Mouse (Mus musculus) yolk sac, embryonic 10.5 days (tissue): Measurements from ENCODE around the gene Cln6.
A peak's percentile ranks its signal among the peaks of the same experiment; 100 is the strongest.
"Not testable (repeated sequence)": the region's sequence is repeated elsewhere in the genome, so short reads cannot be mapped to it uniquely, and the experiment has no call there.

Source experiments
- DNase-seq: peaks from one replicate; pipeline ENCODE4 v3.0.0-alpha.2; 2017; ENCODE audit warnings: low spot score

The Cln6 gene

DNA sequence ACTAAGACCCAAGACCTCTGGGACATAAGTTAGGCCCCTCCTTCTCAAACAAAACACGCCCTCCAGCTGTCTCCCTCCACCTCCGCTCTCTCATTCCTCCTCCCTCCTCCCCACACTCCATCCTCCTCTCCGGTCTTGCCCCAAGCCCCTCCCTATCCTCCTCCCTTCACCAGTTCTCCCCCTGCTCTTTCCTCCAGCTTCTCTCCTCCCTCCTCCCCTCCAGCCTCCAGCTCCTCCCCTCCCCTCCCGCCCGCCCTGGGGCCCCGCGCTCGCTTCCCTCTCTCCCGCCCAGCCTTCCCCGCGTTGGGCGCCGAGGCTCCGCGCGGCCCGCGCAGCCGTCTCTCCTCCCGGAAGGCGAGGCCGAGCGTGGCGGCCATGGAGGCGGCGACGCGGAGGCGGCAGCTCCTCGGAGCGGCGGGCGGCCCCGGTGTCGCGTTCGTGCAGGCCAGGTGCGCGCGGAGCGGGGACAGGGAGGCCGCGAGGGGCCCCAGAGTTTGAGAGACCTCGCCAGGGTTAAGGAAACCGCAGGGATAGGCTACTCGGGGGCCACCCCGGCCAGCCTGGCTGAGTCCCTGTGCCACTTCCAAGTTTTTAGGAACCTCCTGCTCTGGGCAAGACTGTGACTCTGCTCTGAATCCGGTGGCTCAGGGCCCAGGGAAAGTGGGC lies at the start of gene Cln6:
Gene Cln6, plus strand, starts transcription at position 280 of the 666 bp plus-strand sequence.
- DNase-seq, result peak; percentile 97

DNA sequence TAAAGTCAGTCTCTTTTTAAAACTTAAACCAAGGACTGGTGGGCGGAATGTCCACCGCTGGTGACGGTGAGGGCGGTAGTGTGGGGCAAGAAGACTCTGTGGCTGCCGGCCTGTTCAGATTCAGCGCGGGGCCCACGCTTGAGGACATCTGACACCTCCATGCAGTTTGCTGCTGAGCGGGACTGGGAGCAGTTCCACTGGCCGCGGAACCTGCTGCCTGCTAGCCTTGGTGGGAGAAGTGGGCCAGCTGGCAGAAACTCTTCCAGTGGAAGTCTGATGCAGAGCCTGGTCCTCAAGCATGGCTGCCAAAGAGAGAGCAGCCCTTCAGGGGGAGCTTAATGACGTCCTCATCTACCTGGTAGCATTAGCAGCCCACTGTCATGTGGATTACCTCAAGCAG lies 48.7 kb upstream of the Cln6 start:
- DNase-seq, result no peak

DNA sequence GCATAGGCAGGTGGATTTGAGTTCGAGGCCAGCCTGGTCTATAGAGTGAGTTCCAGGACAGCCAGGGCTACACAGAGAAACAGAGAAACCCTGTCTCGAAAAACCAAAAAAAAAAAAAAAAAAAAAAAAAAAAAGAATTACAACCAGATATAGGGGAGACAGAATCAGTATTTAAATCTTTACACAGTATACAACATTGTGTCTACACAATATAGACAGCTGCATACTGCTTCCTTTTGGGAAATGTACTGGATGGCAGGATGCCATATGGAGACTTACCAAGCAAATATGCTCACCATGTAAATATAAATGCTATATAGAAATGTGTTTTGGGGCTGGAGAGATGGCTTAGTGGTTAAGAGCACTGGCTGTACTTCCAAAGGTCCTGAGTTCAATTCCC lies 39.4 kb upstream of the Cln6 start:
- DNase-seq, result not testable (repeated sequence)

DNA sequence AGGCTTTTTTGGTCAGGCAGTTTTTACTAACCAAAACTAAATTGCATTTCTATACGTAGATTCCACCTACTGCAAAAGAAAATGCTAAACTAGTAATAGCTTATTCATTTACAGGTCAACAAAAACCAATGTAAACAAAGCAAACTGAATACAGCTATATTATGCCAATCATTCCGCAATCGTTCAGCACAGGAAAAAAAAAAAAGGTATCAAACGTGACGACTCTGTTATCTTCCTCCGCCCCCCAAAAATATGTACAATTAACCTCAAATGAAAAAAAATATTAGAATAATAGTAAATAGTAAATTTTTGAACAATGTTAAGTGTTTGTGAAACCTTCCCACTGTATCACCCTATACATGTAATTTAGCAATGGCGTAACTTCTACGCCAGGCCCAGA lies 28.5 kb upstream of the Cln6 start:
- DNase-seq, result no peak

DNA sequence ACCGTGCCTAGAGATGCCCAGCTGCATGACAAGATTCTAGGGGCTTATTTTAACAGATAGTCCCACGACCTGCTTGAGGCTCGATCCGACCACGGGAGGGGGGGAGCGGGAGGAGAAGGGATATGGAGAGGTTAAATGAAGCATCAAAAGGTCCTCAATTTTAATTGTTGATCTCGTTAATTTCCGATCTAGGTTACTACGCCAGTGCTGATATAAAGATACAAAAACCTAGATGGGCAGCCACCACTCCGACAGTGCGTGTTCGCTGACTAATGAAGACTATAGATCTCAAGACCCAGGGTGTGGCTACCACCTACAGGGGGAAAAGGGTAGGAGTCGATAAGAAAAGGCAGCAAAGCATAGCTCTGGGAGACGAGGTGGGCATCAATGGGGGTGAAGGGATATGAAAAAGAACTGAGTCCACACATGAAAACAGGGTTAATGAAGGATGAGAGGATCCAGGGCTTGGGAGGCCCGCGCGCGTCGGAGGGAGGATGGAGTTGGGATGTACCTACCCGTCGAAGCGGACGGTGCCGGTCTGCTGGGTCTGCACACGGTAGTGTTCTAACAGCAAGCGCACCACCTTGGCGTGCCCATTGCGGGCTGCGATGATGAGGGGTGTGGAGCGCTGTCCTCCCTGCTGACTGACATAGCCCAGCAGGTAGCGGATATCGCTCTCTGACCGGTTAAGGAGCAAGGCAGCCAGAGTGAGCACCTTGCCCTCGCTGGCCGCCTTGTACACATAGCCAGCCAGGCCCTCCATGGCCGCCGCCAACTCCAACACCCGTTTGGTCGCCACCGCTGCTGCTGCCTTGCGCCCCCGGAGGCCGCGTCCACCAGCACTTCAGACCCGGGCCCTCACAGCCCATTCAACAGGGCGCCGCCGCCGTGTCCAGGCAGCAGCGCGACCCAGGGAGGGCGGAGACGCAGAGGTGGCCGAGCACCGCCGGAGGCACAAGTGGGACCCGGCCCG lies 27.8 kb upstream of the Cln6 start:
- peak; percentile 46 for DNase-seq

DNA sequence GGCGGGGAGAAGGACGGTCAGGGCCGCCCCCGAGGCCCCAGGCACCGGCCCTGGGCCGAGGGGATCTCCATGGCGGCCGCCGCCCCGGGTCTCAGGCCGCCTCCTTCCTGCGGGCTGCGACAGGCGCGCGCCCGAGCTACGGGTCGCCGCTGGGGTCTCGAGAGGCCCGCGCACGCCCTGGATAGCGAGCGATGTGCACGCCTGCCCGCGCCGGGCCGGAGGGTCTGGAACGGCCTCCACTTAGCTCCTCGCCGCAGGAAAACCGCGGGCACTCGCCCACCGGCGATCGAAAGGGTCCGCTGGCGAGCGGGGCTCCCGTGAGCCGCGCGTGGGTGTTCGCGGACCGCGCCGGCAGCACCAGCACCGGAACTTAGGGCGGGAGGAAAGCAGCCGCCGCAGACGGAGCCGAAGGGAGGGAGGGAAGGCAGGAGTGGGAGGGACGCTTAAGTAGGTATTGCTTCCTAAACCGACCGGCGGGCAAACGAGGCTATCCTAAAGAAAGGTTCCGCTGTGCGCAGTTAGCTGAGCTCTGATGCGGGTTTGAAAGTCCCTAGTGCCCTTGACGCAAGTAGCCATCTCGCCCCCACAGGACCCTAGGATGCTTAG lies 27.0 kb upstream of the Cln6 start, which contains the start of gene Fem1b:
Gene Fem1b, minus strand, starts transcription at position 419 of the 606 bp plus-strand sequence.
- DNase-seq, result peak; percentile 92

DNA sequence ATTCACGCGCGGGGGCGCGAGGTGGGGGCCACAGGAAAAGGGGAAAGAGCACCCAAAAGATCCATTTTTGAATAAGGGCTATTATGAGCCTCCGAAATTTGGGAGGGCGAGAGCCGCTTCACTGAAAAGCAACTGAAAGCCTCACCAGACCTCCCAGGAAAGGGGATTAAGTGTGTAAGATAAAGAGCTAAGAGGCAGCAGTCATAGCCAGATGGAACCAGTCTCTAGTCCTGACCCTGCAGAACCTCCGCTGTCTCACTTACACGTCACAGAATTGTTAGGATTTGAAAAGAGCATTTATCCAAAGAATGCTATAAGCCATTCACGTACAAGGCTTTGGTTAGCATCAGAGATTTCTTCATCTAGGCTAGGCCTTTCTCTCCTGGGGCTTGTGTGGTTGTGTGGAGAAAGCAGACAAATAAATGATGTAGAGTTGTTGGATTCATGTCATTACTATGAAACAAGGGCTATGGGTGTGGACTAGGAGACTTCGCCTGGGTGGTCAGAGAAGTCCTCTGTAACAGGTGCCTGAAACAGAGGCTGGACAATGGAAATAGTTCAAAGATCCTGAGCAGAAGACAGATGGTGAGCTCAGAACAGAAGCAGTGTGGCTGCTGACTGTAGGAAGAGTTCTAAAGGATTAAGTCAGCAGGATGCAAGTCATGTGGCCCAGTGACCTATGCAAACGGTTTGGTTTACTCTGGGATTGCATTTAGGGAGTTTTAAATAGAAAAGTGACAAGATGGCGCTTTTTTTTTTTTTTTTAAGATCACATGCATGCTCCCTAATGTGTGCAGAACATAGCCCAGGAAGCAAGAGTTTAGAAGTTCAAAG lies 26.2 kb upstream of the Cln6 start:
- DNase-seq, result peak; percentile 76

DNA sequence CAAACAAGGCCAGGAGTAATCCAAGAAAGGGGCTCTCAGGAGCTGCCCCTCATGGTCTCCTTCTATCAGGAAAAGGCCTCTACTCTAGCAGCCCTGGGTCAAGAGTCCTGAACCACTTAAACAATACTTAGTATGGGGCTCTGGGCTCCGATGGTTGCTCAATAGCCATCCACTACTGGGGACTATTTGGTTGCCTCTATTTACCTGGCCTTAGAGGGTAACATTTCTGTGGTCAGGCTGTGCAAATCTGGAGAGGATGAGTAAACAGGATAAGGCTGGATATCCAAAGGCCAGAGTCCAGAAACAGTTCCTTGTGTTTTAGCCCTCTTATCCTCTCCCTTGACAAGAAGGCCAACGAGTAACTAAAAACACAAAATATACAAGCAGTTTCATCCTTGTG lies 23.8 kb upstream of the Cln6 start:
- DNase-seq, result peak; percentile 87

DNA sequence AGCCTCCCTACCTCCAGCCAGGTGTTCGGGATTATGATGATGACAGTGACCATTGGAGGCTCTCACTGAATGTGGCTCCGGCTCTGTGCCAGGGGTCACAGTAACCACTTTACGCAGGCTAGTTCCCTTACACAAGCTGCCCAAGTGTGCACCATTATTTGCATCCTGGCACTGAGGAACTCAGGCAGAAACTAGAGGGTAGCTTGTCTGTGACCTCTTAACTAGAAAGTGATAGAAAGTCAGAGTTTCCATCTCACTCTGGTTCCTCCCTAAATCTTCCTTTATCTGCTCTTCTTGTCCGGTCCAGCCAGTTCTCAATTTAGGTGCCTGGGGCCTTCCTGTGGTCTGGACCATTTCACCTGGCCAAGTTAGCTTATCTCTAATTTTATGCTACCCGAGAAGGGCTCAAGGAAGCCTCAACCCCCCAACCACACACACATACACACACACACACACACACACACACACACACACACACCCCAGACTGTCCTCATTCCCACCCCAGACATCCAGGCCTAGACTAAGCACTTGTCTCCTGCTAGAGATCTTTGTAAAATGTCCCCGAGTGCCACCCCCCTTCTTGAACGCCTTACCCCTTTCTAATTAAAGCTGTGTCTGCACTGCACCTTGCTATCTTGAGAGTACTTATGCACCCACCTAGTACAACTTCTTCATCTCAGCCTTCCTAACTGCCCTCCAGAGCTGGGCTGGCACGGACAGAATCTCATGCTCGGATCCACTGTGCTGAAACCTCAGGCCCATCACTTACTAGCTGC lies 22.1 kb upstream of the Cln6 start:
- no peak for DNase-seq

DNA sequence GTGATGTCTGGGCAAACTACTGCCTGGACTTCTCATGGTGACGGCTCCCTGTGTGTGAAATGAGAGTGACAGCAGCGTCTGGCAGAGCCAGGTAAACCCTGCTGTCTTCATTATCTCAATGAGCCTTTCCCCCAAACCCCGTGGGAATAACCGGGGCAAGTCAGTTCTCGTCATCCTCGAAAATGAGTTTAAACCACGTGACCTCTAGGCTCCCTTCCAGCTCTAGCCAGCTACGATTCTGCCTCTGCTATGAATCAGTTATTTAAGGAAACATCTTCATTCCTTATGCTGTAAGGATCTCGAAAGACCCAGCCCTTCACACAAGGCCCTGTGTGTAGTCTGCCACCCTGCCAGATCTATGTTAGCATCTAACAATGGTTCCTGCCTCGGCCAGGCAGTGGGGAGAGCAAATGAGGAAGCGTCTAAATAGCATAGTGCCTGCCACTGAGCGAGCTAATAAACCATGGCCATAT lies 21.4 kb upstream of the Cln6 start:
- DNase-seq, result no peak

DNA sequence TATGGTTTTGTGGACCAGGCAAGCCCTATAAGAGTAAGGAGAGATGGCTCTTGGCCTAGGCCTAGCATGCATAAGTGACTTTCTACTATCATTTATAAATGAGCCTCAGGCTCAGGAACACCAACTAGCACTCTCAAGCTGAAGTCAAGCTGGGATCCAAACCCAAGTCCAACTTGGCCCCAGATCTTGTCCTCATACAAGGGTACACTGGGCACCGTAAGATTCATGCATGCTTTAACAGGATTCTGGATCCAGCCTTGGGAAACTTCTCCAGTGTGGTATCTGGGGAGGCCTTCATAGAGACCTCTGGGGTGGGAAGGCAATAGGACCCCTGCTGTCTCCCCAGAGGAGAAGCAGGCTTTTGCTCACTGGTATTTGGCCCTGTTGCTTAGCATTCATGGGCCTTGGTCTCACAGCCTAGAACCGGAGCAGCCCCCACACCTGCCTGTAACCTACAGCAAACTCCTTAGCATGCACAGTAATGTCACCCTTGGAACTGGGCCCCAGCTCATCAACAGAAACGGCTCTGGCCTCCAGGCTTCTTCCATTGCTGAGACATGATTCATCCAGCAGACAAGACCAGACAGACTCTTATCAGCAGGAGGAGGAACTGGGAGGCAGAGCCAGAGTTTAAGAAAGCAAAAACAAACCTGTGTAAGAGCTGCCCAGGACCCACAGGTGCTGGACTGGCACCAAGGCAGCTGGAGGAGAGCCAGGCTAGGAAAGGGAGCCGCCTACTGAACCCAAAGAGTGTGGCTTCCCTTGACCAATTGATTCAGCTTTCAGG lies 20.6 kb upstream of the Cln6 start:
- DNase-seq, result no peak

DNA sequence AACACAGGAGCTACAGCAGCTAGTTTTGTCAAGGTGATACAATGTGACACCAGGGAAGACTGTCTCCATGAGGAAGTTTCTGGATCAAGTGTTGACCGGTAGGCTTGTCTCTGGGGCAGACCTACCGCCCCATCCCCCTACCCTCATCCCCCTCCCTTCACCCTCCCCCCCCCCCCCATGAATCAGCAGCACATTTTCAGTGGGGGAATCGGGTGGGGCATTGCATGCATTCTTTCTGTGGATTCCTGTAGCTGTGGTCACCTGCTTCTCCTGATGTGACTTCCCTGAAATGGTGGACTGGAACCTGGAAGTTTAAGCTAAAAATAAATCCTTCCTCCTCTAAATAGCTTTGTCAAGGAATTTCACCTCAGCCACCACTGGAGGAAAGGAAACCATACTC lies 19.1 kb upstream of the Cln6 start:
- DNase-seq, result no peak

DNA sequence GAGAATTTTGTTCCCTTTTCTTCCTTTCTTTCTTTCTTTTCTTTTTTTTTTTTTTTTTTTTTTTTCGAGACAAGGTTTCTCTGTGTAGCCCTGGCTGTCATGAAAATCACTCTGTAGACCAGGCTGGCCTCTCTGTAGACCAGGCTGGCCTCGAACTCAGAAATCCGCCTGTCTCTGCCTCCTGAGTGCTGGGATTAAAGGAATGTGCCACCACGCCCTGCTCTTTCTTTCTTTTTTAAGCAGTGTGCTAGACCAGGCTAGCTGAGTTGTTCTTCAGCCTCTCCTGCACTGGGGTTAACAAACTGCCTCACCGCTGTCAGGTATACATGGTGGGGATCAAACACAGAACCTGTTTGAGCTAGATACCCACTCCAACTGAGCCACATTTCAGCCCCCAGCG lies 18.7 kb upstream of the Cln6 start:
- DNase-seq, result not testable (repeated sequence)

DNA sequence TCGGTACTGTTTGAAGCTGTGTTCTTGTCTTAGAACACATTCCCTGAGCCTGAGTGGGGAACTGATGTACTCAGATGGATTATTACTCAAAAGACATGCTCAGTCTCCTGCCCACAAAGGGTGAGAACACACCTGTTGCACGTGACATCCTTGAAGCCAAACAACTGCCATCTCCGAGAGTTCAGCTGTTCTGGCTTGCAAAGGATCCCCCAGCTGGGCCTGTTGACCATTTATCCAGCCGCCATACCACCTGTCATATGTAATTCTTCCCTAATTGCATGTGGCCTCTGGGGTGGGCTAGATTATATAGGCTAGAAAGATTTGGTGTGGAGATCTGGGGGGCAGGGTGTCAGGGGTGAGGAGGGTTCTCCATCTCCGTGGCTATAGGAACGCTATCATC lies 17.8 kb upstream of the Cln6 start:
- DNase-seq, result no peak

DNA sequence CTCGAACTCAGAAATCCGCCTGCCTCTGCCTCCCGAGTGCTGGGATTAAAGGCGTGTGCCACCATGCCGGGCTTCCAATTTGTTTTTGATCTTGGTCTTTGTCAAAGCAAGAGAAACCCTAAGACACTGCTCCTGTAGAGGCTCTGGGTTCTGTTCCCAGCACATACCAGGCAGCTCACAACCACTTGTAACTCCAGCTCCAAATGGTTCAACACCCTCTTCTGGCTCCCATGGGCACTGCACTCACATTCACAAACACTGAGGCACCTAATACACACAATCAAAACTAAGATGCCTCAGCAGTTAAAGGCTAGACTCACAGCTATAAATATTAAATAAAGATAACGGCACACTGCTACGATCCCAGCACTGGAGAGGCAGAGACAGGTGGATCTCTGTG lies 16.8 kb upstream of the Cln6 start:
- DNase-seq, result no peak

DNA sequence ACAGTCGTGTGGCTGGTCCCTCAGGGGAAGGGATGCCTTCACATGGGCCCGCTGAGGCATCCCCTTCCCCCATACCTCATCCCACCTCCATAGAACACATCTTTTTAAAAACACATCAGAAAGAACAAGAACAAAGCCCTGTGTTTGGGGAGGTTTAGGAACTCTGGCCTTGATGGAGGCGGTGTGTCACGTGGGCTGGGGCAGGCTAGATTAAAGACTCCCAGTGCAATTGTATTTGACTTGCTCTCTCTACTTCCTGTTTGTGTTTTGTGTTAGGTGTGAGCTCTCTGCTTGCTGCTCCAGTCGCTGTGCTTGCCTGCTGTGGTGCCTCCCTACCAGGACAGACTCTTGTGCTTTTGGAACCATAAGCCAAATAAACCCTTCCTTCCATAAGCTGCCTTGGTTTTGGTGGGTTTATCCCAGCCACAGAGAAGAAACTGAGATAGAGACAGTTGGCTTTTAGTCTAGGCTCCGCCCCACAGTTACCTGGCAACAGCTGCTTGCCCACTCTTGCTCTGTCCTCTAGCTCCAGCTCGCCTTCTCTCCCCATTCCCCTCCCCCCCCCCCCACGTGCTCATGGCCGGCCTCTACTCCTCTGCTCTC lies 12.7 kb upstream of the Cln6 start:
- peak; percentile 80 for DNase-seq

DNA sequence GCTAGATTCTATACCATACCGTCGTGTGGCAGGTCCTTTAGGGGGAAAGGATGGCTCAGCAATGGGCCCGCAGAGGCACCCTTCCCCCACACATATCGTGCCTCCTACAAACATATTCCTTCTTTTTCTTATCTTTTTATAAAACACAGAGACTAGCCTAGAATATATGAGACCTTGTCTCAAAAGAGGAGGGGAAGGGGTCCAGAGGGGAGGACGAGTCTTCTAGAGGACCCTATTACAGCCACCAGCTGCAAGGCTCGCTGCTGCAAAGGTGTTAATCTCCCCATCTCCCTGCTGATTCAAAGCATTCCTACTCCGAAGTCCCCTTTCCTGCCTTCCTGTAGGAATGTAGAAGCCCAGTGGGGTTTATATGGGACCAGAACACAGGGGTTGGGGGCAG lies 12.1 kb upstream of the Cln6 start:
- DNase-seq, result no peak

DNA sequence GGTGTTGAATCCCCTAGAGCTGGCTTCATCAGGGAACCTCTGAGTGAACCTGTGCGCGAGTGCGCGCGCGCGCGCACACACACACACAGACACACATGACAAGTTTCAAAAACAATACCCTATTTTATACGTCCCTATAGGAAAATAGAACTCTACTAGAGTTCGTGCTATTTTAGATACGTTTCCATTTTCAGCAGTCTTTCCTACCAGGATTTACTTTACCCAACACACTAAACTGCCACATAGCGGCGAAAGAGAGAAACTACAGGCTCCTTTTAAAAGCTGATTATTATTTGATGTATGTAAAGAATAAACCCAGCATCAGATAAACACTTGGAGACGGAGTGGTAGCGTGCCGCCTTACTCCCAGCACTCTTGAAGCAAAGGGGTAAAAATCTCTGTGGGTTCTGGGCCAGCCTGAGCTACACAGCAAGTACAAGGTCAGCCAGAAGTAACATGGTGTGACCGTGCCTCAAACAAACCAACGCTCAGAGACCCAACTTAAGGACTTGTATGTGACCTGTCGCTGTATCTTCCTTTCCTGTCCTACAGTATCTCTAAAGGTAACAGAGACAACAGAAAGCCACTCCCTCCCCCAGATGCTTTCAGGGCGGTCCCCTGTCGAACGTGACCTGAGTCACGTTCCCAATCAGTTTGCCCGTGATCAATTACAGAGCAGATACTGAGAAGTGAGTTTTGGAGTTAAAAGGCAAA lies 10.5 kb upstream of the Cln6 start:
- DNase-seq, result peak; percentile 60

DNA sequence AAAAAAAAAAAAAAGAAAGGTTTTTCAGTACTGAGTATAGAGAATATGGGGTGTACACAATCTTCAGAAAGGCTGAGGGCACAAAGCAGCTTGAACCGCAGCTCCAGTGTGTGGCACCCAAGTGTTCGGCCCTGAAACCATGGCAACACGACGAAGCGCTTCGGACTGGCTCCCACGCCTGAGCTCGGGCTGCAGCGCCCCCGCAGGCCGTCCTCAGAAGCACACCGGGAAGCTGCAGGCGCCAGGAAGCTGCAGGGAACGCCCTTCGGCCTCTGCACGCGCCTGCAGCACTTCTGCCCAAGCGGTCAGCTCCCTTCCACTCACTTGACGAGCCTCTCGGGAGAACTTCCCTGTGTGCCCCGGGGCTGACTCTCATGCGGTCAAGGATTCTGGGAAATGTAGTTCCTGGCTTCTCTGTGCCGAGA lies 9.9 kb upstream of the Cln6 start:
- peak; percentile 98 for DNase-seq
